Mouse (Mus musculus) adrenal gland (tissue): ENCODE results near the gene Cad.

Experiments used
- intact Hi-C: fragments of 180-260 bp; cut with DNase I; formaldehyde crosslinking; loops from one replicate; pipeline ENCODE4 v1.15.1; 2025

Cad gene

DNA sequence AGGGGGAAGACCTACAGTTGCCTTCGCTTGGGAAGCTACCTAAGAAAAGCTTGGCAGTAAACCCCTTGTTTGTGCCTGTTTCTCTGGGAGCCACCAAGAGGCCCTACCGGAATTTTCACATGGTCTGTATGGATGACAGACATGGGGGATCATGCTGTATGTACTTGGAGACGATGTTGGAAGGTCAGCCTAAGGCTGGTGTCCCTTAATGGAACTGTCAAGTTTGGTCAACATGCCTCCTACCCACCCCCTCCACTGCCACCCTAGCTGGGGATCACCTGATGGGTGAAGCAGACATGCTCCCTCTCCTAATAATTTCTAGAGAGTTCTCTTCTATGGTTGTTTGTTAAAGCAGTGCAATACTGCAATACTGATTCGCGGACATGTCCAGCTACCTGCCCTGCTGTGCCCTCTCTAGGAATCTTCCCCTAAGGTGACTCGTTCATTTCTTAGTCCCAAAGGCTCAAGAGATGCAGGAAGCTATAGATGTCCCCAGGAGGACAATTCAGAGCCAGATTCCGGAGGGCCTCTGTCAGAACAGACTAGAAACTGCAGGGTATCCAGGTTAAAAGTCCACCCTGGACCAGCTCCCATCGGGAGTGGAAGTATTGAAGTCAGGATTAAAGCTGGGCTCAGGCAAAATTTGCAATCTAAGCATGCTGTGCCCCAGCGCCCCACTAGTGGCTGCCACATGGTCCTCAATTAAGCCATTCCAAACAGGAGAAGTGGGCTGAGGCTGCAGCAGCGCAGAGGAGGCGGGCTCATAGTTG lies 41.3 kb downstream of the Cad start:
- intact Hi-C loops, result no loop called here

DNA sequence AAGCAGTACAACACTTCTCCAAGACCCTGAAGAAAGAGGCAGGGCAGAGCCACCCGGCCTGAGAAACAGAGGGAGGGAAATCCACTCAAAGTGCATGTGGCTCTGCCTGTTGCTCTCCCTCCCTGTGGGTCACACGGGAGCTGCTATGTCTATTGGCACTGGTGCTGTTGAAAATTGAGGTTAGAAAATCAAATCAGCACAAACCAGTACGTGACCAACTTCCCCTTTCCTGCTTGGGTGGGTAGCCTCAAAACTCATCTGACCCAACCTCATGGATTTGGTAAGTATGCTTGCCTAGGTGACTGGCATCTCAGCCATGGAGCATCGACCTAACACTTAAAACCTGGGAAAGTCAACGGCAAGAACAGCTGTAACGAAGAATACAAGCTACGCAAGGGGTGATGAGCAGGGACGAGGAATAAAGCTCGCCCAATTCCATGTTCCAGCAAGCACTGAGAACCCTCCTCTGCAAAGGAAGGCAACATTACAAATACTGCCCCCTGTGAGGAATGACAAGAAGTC lies 51.3 kb downstream of the Cad start, which contains the start of gene Dnajc5g:
Gene Dnajc5g (plus strand): TSS at position 472 of the 522 bp plus-strand sequence.
- intact Hi-C loops, result no loop called here

DNA sequence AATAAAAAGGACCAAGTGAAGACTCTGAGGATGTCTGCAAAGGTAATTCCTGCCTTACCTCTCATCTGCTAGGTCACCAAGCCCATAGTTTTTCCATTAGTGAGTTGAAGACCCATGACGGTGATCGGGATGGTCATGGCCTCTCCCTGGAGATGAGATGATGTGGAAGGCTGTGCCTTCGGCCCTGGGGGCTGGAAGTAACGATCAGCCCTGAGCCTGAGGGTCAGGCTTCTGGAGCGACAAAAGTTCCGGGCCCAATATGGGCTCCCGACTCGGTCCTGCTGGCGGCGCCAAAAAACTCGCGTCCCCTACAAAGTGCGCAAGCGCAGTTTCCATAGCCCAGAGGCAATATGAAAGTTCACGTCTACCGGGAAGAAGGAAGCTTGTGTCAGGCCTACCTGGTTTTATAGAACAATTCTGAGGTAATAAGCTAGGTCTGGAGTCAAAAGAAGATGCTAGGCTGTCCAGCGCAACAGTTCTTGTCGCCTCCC lies 53.5 kb downstream of the Cad start, which contains the start of gene Slc30a3:
Gene Slc30a3 (minus strand): TSS at position 238 of the 491 bp plus-strand sequence.
- intact Hi-C loops, result no loop called here

DNA sequence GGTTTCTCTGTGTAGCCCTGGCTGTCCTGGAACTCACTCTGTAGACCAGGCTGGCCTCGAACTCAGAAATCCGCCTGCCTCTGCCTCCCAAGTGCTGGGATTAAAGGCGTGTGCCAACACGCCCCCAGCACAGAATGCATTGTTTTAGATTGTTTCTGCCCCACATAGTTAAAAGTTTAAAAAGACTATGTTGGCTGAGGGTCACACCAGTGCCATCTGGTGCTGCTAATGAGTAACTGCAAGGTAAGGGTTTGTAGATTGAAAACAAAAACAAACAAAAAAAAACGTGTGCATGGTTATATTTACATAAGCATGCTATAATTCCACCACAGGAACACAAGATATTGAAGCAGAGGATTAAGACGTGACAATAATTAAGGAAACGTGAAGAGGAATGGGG lies 56.2 kb downstream of the Cad start:
- intact Hi-C loops, result no loop called here

DNA sequence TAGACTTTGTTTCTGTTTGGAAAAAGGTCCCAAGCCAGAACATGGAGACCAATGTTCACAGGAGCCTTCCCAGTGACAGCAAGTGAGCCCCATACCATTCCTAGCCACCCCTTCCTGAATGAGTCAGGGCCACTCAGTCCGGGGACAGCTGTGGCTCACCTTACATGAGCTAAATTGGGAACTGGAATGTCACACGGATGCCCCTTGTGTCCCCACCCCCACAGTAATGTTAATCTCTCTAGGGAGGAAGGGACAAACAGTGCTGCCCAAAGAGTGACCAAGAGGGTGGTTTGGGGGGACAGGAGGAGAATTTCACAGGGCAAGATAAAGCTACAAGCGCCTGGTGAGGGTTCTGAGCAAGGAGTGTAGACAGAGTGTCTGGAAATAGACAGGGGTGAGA lies 61.8 kb downstream of the Cad start, which contains the start of gene Trim54:
Gene Trim54 (plus strand): TSS at position 359 of the 400 bp plus-strand sequence.
- intact Hi-C loops, result no loop called here

DNA sequence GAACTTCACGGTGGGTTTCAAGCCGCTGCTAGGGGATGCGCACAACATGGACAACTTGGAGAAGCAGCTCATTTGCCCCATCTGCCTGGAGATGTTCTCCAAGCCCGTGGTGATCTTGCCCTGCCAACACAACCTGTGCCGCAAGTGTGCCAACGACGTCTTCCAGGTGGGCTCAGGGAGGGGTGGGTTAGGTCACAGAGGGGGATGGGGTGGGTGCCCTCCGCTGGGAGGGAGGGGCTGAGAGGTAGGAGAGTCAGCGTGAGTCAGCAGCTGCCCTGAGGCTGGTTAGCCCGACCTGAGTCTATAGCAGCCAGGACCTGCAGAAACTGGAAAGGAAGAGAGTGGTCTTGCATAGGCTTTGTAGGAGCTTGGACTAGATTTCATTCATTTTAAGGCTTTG lies 62.3 kb downstream of the Cad start:
- intact Hi-C loops, result no loop called here

DNA sequence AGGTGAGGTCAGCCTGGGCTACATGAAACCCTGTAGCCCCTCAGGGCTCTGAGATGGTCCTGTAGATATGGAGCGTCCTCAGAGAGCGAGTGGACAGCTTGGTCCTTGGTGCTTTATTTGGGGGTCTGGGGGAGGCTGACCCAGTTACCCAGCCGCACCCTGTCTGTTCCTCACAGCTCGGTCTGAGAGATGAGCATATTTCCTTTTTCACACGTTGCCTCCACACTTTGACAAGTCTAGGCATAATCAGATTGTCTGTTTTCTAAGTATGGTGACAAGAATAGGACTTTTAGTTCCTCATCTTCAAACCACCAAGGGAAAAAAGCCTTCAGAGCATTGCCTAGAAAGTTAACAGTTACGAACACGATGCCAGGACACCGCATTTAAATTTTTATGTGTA lies 66.5 kb downstream of the Cad start:
- intact Hi-C loops, result no loop called here

DNA sequence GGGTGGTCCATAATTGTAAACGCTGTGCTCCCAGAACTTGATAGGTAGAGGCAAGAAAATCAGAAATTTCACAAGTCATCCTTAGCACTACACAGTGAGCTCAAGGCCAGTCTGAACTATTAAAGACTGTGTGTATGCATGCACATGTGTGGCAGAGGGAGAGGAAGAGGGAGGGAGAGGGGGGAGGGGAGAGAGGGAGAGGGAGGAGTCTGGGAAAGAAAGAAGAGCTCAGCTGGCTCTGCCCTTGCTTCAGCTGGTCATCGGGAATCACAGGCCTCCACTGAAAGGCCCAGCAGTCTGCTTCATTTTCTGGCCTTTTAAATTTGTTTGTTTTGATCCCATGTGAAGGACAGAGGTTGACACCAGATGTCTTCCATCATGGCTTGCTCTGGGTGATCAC lies 68.9 kb downstream of the Cad start:
- intact Hi-C loops, result no loop called here

DNA sequence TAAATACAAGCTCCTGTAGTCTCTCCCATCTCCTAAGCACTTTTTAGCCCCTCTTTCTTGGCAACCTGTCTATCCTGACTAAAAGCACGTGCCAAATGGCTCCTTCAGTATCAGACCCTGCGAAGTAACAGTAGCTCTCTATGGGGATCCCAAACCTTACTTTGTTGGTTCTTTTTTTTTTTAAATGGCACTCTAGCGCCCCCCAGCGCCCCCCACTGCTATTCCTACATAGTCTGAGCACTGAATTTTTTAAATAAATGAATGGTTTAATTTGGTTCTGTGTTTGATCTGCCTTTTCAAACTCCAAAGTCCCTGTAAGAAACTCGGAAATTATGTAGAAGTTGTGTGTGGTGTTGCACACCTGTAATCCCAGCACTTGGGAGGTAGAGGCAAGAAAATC lies 71.5 kb downstream of the Cad start:
- intact Hi-C loops, result no loop called here
